Mouse (Mus musculus) olfactory bulb, adult 2 months (tissue): ENCODE results near the gene Mfsd7a. TPM values are rescaled to one million over a fixed set of nuclear protein-coding genes. Genes with fewer than 3 reads are reported as not detected.

Experiments used
- H3K27ac ChIP-seq: fragments of 200-500 bp; 2 replicates; pipeline ENCODE4 v1.5.1; 2012; ENCODE audit warnings: low read depth, low read length; ENCODE audit not compliant: insufficient read depth
- H3K4me1 ChIP-seq: fragments of 200-500 bp; 2 replicates; pipeline ENCODE4 v1.6.1; 2012; ENCODE audit warnings: low read length; ENCODE audit not compliant: control insufficient read depth, insufficient read depth
- H3K4me3 ChIP-seq: fragments of 200-500 bp; 2 replicates; pipeline ENCODE4 v1.5.1; 2012; ENCODE audit warnings: mild to moderate bottlenecking, low read depth, low read length, moderate library complexity; ENCODE audit not compliant: insufficient read depth
- CTCF ChIP-seq: fragments of 200-500 bp; IDR thresholded peaks from 2 replicates; pipeline ENCODE4 v1.5.1; 2012; ENCODE audit warnings: low read depth, mild to moderate bottlenecking, low read length, moderate library complexity; ENCODE audit not compliant: insufficient read depth
- POLR2A ChIP-seq: fragments of 200-500 bp; IDR thresholded peaks from 2 replicates; pipeline ENCODE4 v1.6.1; 2012; ENCODE audit warnings: mild to moderate bottlenecking, low read depth, low read length, moderate library complexity; ENCODE audit not compliant: insufficient read depth
- WGBS: fragments of 180-500 bp; shearing (Covaris S2); methylation state at CpG from one replicate; pipeline ENCODE4 v1.1.7; 2018; 5-methylcytosine and 5-hydroxymethylcytosine counted together
- polyA plus RNA-seq: library from polyadenylated mRNA; stranded (reverse); fragments of >200 nt; gene quantifications from 2 replicates; pipeline ENCODE4 v1.2.4, GENCODE M21; 2012; ENCODE audit warnings: low replicate concordance; ENCODE audit not compliant: missing spikeins, insufficient read depth, insufficient read length

The Mfsd7a gene
- polyA plus RNA-seq, 1 experiment: not detected

- 85% methylated on average over 3 of the region's 3 CpGs for WGBS
- Histone ChIP-seq H3K27ac (no peak overlapping the region), H3K4me3 (no peak overlapping the region), H3K4me1 (peaks cover 8% of the 10 kb centered on the region)
- TF ChIP-seq CTCF (no peak), POLR2A (no peak)
Measured at GRCm38 (mm10) chr5:108446973-108447372, 1.7 kb downstream of the Mfsd7a start.

DNA sequence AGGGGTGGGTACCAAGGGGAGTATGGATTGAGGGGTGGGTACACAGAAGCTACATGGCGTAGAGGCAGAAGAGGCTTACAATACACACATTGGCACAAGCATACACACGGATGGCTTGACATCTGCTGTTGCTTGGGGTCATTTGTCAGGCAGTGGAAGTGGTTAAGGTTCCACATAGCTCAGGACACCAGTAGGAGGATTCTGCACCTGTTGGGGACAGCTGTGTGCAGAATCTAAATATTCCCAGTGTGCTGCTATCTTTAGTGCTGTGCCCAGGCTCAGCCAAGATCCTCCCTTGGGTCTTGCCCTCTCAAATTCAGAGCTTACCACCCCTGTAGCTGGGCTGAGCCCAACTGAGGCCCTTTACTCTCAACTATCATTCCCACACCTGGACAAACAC is 12.6 kb downstream of the Mfsd7a start:
- TF ChIP-seq CTCF (no peak), POLR2A (no peak)

GRCm38 (mm10) chr5:108433804-108434587 is 14.7 kb downstream of the Mfsd7a start, which contains the start of gene Atp5k:
Gene Atp5k (minus strand): TSS chr5:108434448.
- Histone ChIP-seq H3K4me3 (peak within 1 kb of the TSS; percentile 83), H3K27ac (0 out of 2 replicates have a peak within 1 kb of the TSS, but pooled peaks have one; percentile 12), H3K4me1 (peaks cover 10% of the 10 kb centered on the region)
- TF ChIP-seq POLR2A: peak; percentile 40; the same call in 1 of the 2 replicates
- TF ChIP-seq CTCF: peak; percentile 85
- WGBS: under 1% methylated on average over 42 of the region's 42 CpGs

More for the DNA sequence above, 12.6 kb downstream of the Mfsd7a start:
- WGBS: 78% methylated on average over 2 of the region's 2 CpGs
- Histone ChIP-seq H3K4me3 (no peak overlapping the region), H3K4me1 (peaks cover 10% of the 10 kb centered on the region), H3K27ac (no peak overlapping the region)

DNA sequence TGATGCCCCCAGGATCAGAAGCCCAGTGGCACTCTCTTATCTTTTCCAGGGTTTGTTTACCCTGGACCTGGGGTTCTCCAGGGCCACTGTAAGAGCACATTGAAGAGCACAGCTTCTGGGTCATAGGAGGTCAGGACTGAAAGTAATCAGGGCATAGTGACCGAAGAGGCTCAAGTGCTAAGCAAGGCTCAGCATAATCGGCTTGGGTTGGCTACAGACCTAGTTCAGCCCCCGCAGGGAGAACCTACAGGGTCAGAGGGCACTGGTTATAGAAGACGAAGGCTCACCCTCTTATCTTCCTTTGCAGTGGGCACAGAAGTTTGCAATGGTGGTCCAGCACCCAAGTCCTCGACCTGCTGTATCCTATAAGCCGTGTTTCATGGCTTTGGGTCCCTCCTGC is 17.5 kb downstream of the Mfsd7a start:
- Histone ChIP-seq H3K4me1 (peaks cover 10% of the 10 kb centered on the region), H3K4me3 (no peak overlapping the region), H3K27ac (no peak overlapping the region)
- TF ChIP-seq CTCF (no peak), POLR2A (no peak)
- WGBS: 96% methylated on average over 6 of the region's 6 CpGs

DNA sequence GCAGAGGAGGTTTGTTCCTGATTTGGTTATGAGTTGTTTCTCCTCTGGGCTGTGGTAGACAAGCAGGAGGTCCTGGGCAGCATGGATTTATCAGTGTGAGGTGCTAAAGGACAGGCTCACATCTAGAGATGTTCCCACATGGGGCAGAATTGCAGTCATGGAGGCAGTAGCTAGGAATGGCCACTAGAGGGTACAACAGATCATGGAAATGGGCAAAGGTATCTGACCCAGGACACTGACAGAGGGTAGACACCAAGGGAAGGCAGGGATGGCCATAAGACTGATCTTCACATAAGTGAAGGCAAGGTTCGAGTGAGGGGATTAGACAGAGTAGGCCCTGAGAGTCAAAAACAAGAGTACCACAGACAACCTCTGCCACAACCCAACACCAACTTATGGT is 21.5 kb downstream of the Mfsd7a start:
- TF ChIP-seq CTCF (no peak; the same call in 1 of the 2 replicates), POLR2A (no peak)
- Histone ChIP-seq H3K4me1 (no peaks in the 10 kb centered on the region), H3K27ac (no peak overlapping the region), H3K4me3 (no peak overlapping the region)
- WGBS: 55% methylated on average over 1 of the region's 1 CpGs

- Histone ChIP-seq H3K4me1 (no peaks in the 10 kb centered on the region), H3K4me3 (no peak overlapping the region), H3K27ac (no peak overlapping the region)
- 90% methylated on average over 2 of the region's 2 CpGs for WGBS
- TF ChIP-seq CTCF (no peak), POLR2A (no peak)
Measured at GRCm38 (mm10) chr5:108423427-108423826, 25.3 kb downstream of the Mfsd7a start.

GRCm38 (mm10) chr5:108422741-108423140 is 25.9 kb downstream of the Mfsd7a start:
- Histone ChIP-seq H3K27ac (no peak overlapping the region), H3K4me1 (no peaks in the 10 kb centered on the region), H3K4me3 (no peak overlapping the region)
- 70% methylated on average over 3 of the region's 3 CpGs for WGBS
- TF ChIP-seq CTCF (no peak), POLR2A (no peak)

DNA sequence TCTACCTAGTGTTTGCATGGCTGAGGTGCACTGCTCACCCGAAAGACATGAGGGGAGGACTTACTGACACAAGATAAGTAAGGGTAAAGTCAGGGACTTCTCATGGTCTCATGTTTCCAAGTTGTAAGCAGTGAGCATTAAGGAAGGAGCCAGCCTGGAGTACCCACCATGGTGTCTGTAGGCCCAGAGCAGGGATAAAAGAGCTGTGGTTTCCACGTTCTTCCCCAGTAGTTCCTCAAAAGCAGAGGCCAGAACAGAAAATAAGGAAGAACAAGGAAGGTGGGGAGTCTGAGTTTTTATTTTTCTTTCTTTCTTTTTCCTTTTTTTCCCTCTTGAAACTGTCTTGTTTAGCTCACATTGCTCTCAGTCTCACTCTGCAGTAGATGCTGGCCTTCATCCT is 34.0 kb downstream of the Mfsd7a start:
- H3K4me1 ChIP-seq: no peaks in the 10 kb centered on the region
- no peak for TF ChIP-seq CTCF
- TF ChIP-seq POLR2A: no peak
- no peak overlapping the region for H3K4me3 ChIP-seq
- no peak overlapping the region for H3K27ac ChIP-seq
- WGBS: 80% methylated on average over 2 of the region's 2 CpGs

DNA sequence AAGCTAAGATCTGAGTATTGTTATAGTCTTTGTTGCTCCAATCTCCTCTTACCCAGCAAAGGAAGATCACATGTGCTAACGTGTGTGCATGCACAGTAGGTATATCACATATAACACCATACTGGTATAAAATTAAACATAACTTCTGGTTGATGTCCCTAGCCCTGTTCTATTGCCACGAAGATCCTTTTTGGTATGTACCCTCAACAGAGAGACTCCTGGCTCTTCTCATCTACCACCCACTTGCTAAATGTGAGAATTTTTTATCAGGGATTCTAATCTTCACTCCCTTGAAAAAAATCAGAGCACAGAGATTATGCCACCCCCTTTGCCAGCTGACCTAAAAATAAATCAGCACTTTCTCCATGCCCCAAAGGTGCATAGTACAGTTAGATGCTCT is 41.7 kb downstream of the Mfsd7a start:
- TF ChIP-seq POLR2A (no peak), CTCF (no peak)
- Histone ChIP-seq H3K27ac (no peak overlapping the region), H3K4me1 (no peaks in the 10 kb centered on the region), H3K4me3 (no peak overlapping the region)
- 74% methylated on average over 2 of the region's 2 CpGs for WGBS
